Mouse (Mus musculus): Measurements from ENCODE around the gene Gstp1. TPM values are rescaled to one million over a fixed set of nuclear protein-coding genes. Genes with fewer than 3 reads are reported as not detected.
"Not testable (repeated sequence)": the region's sequence is repeated elsewhere in the genome, so short reads cannot be mapped to it uniquely, and the experiment has no call there.

Gstp1 gene
- total RNA-seq (2021): 100 to 1,000 TPM; 343 to 385 TPM

DNA sequence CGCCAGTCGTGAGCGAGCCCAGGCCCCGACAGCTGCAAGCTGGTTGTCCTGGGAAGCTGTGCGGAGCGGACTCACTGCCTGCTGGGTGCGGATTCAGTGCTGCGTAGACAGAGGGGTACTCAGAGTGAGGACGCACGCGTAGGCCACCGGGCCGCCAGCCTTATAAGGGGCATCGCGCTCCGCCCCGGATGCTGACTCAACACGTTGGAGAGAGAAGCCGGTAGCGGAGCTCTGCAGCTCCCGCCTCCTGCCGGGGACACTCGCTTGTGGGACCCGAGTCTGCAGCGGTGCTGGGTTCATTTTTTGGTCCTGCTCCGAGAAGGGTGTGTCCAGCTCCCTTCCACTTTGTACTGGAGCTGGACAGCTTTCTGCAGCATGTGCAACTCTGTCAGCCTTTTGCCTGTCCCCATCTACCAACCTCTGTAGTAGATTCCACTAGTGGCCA lies at the start of gene Gstp1:
TSS of gene Gstp1 (minus strand) at position 198 of the 445 bp plus-strand sequence.
- DNase-seq (ENCODE audit: extremely low spot score in 1 of 2, low spot score in 1 of 2): peak; percentile 81 to 83

DNA sequence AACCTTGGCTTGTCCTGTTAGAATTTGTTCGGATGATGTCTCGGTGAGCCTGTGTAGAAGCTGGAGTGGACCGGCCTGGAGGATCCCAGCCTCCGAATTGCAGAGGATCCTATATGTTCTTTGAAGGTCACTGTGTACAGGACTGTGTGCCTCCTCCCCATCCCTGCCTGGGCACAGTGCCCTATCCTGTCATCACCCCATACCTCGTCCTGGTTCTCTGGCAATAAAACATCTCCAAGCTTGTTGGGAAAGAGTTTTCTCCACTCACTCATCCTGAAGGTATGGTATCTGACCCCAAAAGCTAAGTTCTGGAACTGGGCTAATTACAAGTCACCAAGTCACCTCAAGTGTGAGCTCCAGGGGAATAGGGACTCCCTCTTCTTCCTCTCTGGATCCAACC lies 49.3 kb upstream of the Gstp1 start:
- no peak for DNase-seq (ENCODE audit: extremely low spot score in 1 of 2, low spot score in 1 of 2)

- no peak for DNase-seq (ENCODE audit: extremely low spot score in 1 of 2, low spot score in 1 of 2)
Measured at GRCm38 (mm10) chr19:4086156-4086555, 48.4 kb upstream of the Gstp1 start.

DNA sequence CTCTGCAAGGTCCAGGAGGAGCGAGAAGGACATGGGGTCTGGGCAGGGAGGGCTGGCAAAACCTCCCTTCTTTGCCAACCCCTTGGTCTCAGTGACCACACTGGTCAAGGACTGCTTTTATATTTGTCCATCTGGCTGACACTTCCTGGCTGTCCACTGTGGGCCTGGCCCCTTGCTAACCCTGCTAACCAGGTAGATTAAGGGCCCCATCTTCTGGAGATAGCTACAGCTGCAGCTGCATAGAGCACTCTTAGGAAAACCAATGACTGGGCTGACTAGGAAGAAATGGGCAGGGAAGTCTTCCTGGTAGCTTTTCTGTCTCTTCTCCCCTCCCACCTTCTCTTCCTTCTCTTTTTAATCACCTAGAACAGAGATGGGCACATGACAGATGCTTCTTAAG lies 47.2 kb upstream of the Gstp1 start:
- DNase-seq (ENCODE audit: extremely low spot score in 1 of 2, low spot score in 1 of 2): no peak

DNA sequence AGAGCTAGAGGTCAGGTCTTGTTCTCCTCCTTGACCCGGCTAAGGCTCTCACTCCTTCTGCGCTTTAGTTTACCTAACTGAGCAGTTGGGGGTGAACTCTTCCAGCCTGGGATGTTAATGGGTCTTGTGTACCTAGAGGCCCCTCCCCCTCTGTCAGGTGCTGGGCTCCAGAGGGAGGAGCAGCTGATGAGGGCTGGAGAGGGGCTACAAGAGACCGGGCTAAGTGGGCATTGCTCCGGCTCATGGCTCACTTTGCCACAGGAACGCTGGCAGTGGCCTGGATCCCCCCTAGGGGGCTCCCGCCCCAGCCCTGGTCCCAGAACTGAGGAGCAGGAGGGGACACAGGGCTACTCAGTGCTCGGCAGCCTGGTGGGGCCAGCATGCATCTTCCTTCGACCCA lies 46.0 kb upstream of the Gstp1 start:
- DNase-seq (ENCODE audit: extremely low spot score in 1 of 2, low spot score in 1 of 2): no peak

DNA sequence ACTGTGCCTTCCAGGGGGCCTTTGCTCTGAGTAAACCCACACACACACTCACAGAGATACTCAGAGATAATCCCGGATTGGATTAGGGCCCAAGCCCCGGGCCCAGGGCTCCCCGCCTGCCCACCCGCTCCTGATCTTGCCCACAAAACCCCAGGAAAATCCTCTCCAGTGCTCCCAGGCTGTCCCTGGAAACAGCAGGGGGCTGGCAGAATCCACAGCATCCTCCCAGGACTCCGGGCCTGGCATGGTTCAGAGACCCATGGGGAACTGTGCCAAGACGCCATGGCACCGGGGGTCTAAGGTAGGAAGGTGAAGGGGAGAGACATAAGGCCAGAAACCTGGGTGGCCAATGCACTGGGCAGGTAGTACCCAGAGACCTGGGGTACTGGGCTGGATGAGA lies 45.5 kb upstream of the Gstp1 start:
- no peak for DNase-seq (ENCODE audit: extremely low spot score in 1 of 2, low spot score in 1 of 2)

DNA sequence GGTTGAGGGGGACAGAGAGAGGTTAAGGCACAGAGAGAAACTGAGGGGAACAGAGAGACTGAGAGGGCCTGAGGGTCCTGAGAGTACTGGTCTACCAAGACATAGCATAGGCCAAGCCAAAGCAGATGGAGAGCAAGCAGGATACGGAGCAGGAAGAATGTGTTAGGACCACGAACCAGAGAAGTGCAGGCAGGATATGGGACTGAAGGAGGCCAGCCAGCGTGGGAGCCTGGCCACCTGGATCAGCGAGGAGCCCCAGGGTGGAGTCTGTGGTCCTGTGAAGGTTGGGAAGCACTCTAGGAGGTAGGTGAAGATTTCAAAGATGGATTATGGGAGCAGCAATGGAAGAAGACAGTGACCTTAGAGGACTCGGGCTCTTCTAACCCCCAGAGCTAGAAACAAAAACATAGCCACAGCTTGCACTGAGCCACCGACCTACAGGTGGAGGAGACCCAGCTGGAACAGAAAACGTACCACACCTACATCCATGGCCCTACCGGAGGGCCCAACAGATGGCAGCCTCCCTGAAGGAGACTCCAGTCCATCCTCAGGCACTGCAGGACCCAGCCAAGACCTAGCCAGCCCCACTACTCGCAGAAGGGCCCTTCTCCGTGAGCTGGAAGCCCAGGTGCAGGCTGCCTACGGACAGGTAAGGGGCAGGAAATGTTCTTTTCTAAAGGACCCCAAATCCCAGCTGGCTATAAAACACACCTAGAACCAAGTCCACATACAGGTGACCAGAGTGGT lies 44.6 kb upstream of the Gstp1 start:
- DNase-seq (ENCODE audit: extremely low spot score in 1 of 2, low spot score in 1 of 2): no peak

- no peak for DNase-seq (ENCODE audit: extremely low spot score in 1 of 2, low spot score in 1 of 2)
Measured at GRCm38 (mm10) chr19:4081394-4081793, 43.6 kb upstream of the Gstp1 start, which contains the start of gene Cabp2. TSS of gene Cabp2 (plus strand) at chr19:4081578.

DNA sequence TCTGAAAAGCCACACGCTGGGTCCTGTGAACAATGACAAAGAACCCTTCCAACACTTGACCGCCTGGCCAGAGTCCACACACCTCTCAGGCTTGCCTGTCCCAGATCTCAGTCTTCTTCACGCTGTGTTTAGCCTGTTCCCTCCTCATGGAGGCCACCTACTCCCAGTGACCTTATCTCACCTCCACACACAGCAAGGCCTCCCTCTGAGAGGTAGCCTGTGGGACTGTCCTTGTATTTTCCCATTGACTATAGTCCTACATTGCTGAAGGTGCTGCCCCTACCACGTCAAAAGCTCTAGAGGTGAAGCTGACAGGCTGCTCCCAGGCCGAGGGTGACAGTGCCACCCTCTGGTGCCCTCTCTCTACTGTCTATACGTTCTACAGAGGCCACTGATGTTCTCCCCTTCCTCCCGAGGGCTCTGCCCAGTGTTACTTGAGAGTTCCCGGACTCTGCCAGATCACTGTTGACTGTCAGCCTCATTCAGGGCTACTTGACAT lies 42.8 kb upstream of the Gstp1 start:
- DNase-seq (ENCODE audit: extremely low spot score in 1 of 2, low spot score in 1 of 2): no peak

GRCm38 (mm10) chr19:4079594-4079993 lies 41.8 kb upstream of the Gstp1 start:
- no peak for DNase-seq (ENCODE audit: extremely low spot score in 1 of 2, low spot score in 1 of 2)

DNA sequence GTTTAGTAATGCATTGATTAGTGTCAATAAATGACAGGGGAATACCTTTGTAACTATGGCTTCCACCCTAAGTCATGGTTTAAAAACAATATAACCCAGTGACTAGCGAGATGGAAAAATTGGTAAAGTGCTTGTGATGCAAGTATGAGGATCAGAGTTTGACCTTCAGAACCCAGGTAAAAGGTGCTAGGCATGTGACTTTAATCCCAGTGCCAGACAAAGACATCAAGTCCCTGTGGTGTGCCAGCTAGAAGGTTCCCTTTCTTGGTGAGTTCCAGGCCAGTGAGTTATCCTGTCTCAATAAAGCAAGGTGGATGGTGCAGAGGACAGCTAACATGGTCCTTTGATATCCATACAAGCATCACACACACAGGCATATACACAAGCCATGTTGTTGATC lies 37.7 kb upstream of the Gstp1 start:
- DNase-seq (ENCODE audit: extremely low spot score in 1 of 2, low spot score in 1 of 2): no peak

DNA sequence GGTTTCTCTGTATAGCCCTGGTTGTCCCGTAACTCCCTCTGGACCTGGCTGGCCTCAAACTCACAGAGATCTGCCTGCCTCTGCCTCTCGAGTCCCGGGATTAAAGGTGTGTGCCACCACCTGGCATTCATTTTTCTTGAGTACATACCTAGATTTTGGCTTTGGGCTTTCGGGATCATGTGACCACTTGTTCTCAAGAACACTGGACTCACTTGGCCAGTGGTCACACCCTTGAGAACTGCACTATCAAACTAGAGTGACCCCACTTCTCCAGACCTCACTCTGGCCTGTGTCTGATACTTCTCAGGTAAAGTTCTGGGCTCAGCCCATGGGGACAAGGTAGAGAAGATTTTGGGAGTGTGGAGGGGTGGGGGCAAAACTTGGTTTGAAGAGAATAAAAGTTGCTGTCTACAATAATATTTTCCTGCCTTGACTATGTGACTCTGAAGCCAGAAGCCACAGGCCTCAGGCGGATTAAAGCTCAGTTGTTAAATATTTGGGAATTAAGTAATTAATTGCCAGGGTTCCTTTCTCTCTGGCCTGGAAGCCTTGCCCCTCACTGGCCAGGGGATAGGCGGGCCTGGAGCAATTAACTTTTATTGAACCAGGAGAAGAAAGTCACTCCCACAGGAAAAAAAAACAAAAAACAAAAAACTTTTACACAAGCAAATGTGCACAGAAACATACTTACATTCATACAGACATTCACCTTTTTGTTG lies 35.1 kb upstream of the Gstp1 start:
- DNase-seq (ENCODE audit: extremely low spot score in 1 of 2, low spot score in 1 of 2): no peak

DNA sequence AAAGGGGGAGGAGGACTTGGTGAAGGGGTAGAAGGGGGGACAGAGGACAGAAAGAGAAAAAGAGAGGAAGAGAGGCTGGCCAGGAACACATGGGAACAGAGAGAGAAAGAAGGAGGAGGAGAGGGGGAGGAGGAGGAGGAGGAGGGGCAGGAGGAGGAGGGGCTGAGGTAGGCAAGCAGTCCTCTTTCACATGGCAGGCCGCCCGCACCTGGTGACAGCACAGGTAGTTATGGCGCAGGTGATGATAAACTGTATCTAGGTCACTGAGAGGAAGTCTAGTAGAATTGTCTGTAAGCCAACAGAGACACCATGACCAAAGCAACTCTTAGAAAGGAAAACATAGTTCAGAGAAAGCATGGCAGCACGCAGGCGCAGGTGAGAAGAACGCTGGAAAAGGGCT lies 33.6 kb upstream of the Gstp1 start:
- DNase-seq (ENCODE audit: extremely low spot score in 1 of 2, low spot score in 1 of 2): no peak

GRCm38 (mm10) chr19:4070756-4071155 lies 33.0 kb upstream of the Gstp1 start:
- no peak for DNase-seq (ENCODE audit: extremely low spot score in 1 of 2, low spot score in 1 of 2)

GRCm38 (mm10) chr19:4070311-4070710 lies 32.5 kb upstream of the Gstp1 start:
- no peak for DNase-seq (ENCODE audit: extremely low spot score in 1 of 2, low spot score in 1 of 2)

GRCm38 (mm10) chr19:4068717-4069410 lies 31.1 kb upstream of the Gstp1 start:
- no peak for DNase-seq (ENCODE audit: extremely low spot score in 1 of 2, low spot score in 1 of 2)

GRCm38 (mm10) chr19:4068242-4068641 lies 30.5 kb upstream of the Gstp1 start:
- not testable (repeated sequence) for DNase-seq (ENCODE audit: extremely low spot score in 1 of 2, low spot score in 1 of 2)

DNA sequence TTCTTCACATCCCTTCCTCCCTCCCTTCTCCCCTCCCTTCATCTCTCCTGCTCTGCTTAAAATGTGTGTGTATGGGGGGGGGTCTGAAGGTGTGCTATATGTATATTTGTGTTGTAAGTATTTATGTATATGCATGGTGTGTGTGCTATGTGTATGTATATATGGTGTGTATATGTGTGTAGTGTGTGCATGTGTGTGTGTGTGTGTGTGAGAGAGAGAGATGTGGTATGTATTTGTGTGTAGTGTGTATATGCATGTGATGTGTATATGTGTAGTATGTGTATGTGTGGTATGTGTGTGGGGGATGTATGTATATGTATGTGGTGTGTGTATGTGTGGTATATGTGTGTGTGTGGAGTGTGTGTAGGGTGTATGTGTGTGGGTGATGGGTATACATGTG lies 29.1 kb upstream of the Gstp1 start:
- no peak for DNase-seq (ENCODE audit: extremely low spot score in 1 of 2, low spot score in 1 of 2)

GRCm38 (mm10) chr19:4066280-4066679 lies 28.5 kb upstream of the Gstp1 start:
- no peak for DNase-seq (ENCODE audit: extremely low spot score in 1 of 2, low spot score in 1 of 2)

- DNase-seq (ENCODE audit: extremely low spot score in 1 of 2, low spot score in 1 of 2): not testable (repeated sequence)
Measured at GRCm38 (mm10) chr19:4064501-4064900, 26.7 kb upstream of the Gstp1 start.

- DNase-seq (ENCODE audit: extremely low spot score in 1 of 2, low spot score in 1 of 2): not testable (repeated sequence)
Measured at GRCm38 (mm10) chr19:4063357-4063756, 25.6 kb upstream of the Gstp1 start.

Data from layer of hippocampus, postnatal 25 days (tissue).